Mouse (Mus musculus) cerebellum, adult 18-20 months (tissue): ENCODE measurements at regions not wholly inside any gene's neighbourhood (a gene's known extent, or its start where the extent isn't known, plus 50 kb on each side); places are given as distances from the start of the nearest gene placed in this dataset.
"Not testable (repeated sequence)": the region's sequence is repeated elsewhere in the genome, so short reads cannot be mapped to it uniquely, and the experiment has no call there.

Experiments used
- DNase-seq, 2 experiments: peaks; one replicate each; pipeline ENCODE4 v3.0.0; 2021

DNA sequence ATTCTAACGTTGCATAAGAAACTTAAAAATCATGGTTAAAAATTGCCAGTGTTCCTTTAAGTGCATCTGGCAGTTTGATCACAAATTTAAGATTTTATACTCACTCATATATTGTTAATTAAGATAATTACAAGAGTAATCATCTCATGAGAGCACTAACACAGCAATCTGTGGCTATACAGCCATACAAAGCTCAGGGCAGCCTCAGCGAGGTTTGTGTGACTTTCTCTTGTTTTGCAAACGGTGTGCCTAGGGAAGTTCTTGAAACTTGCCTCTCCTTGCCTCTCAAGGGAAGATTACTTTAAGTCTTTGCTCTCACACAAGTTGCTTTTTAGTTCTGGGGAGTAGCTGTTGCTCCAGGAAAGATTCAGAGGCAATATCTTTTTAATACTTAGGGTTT lies 58.1 kb upstream of the Slc1a4 start:
- no peak for DNase-seq

DNA sequence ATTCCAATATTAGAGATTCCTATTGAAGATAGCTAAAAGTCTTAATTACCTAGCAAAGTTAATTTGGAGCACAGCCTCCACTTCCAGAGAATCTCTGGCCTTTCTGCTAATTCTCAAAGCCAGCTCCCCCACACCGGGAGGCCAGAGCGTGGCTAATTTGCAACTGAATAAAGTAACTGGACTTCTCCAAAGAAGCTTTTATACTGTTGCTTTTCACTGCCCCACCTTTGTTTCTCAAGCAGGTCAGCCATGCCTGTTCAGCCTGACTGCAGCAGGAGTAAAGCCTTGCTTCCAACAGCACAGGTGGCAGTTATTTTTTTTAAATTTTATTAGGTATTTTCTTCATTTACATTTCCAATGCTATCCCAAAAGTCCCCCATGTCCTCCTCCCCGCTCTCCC lies 60.8 kb upstream of the Slc1a4 start:
- not testable (repeated sequence) for DNase-seq

DNA sequence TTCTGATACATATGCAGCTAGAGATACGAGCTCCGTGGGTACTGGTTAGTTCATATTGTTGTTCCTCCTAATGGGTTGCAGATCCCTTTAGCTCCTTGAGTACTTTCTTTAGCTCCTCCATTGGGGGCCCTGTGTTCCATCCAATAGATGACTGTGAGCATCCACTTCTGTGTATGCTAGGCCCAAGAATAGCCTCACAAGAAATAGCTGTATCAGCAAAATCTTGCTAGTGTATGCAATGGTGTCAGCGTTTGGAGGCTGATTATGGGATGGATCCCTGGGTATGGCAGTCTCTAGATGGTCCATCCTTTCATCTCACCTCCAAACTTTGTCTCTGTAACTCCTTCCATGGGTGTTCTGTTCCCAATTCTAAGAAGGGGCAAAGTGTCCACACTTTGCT lies 61.3 kb upstream of the Slc1a4 start:
- DNase-seq = not testable (repeated sequence)

DNA sequence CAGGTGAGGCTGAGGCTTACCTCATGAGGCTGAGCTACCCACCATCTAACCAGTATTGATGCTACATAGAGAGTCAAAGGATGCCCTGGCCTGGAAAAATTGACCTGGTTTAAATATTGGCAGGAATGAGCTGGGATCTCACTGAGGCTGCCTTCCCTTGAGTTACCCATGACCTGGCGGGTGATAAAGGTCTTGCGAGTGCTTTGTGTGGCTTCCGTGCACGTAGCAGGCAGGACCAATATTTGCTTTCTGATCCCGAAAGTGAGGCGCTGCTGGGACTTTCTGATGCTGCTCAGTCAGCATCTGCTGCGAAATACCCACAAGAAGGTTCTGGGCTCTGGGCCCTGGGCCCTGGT lies 63.3 kb upstream of the Slc1a4 start:
- peak in 1 of 2 experiments; percentile 13 for DNase-seq

DNA sequence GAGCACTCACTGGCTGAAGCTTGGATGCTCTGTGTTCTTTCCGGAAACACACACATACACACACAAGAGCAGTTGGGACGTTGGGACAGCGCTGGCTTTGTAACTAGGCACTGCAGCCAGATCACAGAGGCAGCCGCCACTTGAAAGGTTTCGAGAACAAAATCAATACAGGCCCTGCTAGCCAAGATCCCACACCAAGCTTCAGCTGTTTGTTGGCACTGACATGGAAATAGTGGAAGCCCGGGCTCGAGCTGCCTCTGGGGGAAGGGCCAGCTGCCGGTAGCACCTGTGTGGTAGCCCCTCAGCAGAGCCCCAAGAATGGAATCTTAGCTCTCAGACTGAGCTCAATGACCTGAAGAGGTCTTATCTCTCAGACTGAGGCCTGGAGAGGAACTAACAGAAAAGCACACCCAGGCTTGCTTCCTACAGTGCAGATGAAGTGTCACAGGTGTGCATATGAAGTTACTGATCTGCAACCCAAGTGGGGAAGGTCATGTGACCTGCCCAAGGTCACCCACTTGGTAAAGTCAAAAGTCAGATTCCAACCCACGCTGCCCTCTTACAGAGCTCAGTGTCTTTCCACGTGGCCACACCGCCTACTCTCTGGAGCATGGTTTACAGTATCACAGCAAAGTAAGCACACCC lies 63.8 kb upstream of the Slc1a4 start:
- DNase-seq = peak in 1 of 2 experiments; percentile 16

- no peak for DNase-seq
These were observed 64.4 kb upstream of the Slc1a4 start for GRCm38 (mm10) chr11:20396884-20397283.

GRCm38 (mm10) chr11:20400302-20401234 lies 68.1 kb upstream of the Slc1a4 start:
- DNase-seq = peak; percentile 77

- DNase-seq = no peak
These were observed 70.9 kb upstream of the Slc1a4 start for GRCm38 (mm10) chr11:20403456-20403855.

GRCm38 (mm10) chr11:20404476-20404875 lies 72.0 kb upstream of the Slc1a4 start:
- no peak for DNase-seq

DNA sequence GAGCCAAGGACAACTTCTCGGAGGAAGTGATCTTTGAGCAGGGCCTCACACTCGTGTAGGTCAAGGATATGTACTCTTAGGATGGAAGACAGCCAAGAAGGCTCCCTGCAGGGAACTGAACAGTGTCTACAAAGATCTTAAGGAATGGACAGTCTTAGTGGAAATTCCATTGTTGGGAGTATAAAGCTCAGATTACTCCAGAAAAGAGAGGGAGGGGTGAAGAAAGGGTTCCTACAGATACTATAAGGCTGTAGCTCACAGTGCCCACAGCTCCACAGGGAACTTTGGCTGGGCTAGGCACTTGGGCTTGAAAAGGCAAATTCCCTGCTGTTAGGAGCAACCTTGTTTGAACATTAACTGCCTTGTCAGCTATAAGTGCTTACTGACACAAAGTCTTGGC lies 85.6 kb upstream of the Slc1a4 start:
- no peak for DNase-seq

DNA sequence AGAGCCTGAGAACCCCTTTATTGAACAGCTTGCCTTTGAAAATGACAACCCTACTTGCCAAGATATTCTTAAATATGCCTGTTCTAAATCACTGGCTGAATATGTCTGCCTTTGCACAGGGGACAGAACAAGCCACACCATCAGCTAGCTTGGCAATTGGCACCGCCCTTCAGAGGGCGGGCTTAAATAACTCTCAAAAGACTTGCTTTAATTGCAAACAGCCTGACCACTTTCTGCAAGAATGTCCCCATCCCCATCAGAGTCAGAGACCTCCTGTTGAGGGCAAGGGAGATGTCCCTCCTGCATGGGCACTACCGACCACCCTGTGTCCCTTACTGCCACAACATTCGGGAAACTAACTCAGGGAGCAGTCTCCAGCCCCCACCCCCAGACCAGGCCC lies 88.4 kb upstream of the Slc1a4 start:
- no peak for DNase-seq

GRCm38 (mm10) chr11:20436057-20436456 lies 103.5 kb upstream of the Slc1a4 start:
- DNase-seq = no peak

DNA sequence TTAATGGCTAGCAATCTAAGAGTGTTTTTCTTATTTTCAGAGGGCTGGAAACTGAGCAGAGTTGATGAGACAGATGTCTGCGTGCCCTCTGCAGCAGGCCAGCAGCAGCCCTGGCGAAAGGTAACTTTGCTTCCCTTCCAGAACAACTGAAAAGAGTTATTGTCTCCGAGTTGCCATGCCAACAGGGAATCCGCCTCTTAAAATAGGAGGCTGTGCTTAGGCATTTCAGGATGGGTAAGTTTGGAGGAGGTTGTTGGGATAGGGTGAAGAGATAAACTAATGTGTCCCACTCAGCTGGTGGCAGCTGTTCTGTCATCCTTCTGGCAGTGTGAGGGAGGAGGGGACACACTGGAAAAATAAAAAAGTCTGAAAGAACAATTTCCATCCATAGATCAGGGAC lies 100.6 kb upstream of the Sertad2 start:
- no peak for DNase-seq

- DNase-seq = no peak
These were observed 97.8 kb upstream of the Sertad2 start for GRCm38 (mm10) chr11:20445061-20445902.

DNA sequence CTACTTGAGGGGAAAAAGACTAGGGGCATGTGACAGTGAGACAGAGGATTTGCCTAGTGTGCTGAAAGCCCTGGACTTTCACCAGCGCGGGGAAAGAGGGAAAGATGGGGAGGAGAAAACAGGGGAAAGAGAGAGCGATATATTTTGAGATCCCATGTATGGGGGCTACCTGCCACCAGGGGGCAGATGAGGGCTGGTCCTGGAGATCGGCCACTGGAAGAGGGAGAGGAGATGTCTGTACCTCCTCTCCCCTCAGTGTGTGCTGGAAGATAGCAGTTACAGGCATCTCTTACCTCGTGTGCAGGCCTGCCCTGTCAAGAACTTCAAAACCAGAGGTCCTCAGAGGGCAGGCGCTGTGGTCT lies 97.2 kb upstream of the Sertad2 start:
- peak; percentile 66 to 69 for DNase-seq

GRCm38 (mm10) chr11:20452901-20453300 lies 90.2 kb upstream of the Sertad2 start:
- no peak for DNase-seq

- DNase-seq = no peak
These were observed 89.3 kb upstream of the Sertad2 start for GRCm38 (mm10) chr11:20453786-20454185.

GRCm38 (mm10) chr11:20455085-20455864 lies 87.8 kb upstream of the Sertad2 start:
- DNase-seq = peak; percentile 83 to 94

DNA sequence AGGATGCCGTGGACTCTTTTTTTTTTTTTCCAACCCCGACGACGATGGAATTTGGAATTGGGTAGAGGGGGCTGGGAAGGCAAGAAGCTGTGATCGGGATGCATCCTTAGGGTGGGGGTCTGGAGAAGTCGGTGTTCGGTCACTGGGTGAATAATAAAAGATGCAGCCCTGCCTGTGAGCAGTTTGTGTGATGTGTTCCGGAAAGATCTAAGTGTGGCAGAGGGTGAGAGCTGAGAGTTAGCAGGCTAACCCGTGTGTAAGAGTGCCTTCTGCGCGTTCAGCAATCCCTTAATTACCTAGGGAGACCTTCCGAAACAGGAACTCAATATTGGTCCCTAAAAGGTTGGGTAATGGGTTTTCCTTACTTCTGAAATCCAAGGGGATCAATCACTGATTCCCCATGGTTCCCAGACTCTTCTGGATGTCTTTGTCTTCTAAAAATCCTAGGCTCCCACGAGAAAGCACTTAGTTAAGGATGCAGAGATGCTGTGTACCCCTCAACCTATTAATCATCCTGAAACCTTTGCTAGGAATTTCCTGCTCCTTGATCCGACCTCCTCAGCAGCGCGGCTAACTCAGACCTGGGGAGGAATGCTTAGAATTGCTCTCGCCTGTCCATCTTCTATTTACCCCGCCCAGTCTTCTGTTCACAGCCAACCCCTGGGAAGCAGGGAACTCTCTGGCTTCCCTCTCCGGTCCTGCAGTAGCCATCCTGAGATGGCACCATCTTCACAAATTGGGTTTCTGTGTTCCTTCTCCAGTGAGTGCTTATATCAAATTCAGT lies 87.0 kb upstream of the Sertad2 start:
- peak; percentile 57 to 73 for DNase-seq

GRCm38 (mm10) chr11:20459140-20459539 lies 83.9 kb upstream of the Sertad2 start:
- DNase-seq = no peak

- DNase-seq = no peak
These were observed 82.5 kb upstream of the Sertad2 start for GRCm38 (mm10) chr11:20460501-20460921.

- no peak for DNase-seq
These were observed 81.0 kb upstream of the Sertad2 start for GRCm38 (mm10) chr11:20462076-20462475.
